Mouse (Mus musculus) ovary, adult 18-20 months (tissue): ENCODE measurements at regions not wholly inside any gene's neighbourhood (a gene's known extent, or its start where the extent isn't known, plus 50 kb on each side); places are given as distances from the start of the nearest gene placed in this dataset.
A peak's percentile ranks its signal among the peaks of the same experiment; 100 is the strongest.

Experiments used
- DNase-seq: peaks from one replicate; pipeline ENCODE4 v3.0.0; 2022; ENCODE audit warnings: low spot score, mixed read lengths

DNA sequence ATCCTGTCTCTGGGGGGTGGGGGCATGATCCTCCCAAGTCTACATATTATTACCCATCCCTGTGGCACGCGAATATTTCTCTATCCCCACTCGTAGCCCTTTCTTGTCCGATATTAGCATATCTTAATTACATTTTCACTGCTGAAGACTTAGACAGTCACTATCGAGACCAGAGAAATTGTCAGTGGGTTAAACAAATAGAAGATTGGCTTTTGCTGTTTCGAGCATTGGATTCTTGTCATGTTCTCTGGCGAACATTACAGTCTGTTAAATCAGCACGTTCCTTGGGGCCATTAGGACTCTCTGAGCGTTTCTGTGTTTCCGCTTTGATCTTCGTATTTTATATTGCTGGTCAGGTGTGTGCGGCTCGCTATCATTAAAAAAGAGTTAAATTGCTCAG is 129.6 kb upstream of the Psmd7 start:
- DNase-seq = no peak

- DNase-seq = no peak
Observed at GRCm38 (mm10) chr8:107719656-107720055, 131.4 kb upstream of the Psmd7 start.

DNA sequence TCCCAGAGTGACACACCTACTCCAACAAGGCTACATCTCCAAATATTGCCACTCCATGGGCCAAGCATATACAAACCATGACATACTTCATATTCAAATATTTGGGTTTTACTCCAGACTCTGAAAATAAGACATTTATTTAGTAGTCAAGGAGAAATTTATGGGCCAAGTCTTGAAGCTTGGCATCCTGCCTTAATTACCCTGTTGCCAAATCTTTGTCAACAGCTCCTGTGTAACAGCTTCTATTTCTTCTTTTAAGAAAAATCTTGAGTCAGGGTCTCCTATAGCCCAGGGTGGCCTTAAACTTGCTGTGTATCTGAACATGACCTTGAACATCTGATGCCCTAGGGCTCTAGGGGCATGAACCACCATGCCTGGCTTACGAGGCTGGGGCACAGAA is 138.5 kb upstream of the Psmd7 start:
- DNase-seq = no peak

DNA sequence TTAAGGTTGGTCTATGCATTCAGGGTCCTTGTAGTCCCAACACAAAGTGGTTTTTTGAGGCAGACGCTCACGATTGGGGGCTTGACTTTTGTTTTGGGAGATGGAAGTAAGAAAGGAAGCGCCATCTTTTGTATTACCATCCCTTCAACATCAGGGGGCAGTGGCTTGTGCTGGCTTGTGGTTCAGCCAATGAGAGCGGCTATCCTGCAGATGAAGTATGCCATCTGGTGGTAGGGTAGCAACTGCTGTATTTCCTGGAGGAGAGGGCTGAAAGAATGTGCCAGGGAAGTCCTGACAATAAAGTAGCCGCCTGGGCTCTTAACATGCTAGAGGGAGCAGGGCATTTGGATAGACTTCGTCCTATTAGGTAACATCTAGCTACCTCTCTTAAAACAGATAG is 139.0 kb upstream of the Psmd7 start:
- DNase-seq = no peak

DNA sequence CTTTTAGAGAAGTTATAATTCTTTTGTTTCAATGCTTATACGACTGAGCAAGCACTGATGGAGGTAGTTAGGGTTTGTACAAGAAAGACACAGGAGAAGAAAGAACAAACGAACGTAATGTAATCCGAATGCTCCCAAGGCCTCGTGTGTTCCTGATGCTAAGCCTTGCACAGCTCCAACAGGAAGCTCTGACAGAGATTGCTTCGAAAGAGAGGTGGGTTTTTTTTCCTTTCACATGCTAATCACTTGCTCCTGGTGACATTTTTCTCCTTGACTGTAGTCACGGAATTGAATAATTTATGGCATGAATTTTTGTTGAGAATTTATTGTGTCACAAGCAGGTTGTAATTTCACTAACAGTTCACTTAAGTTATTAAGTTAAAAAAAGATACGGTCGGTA is 150.8 kb upstream of the Psmd7 start:
- no peak for DNase-seq

- no peak for DNase-seq
Observed at GRCm38 (mm10) chr8:107757083-107757482, 168.8 kb upstream of the Psmd7 start.

- no peak for DNase-seq
Observed at GRCm38 (mm10) chr8:107758637-107759036, 170.4 kb upstream of the Psmd7 start.

- no peak for DNase-seq
Observed at GRCm38 (mm10) chr8:107776906-107777305, 165.5 kb upstream of the Zfhx3 start.

- DNase-seq = peak; percentile 39
Observed at GRCm38 (mm10) chr8:107785771-107786170, 156.7 kb upstream of the Zfhx3 start.

- peak; percentile 34 for DNase-seq
Observed at GRCm38 (mm10) chr8:107792286-107792685, 150.2 kb upstream of the Zfhx3 start.

DNA sequence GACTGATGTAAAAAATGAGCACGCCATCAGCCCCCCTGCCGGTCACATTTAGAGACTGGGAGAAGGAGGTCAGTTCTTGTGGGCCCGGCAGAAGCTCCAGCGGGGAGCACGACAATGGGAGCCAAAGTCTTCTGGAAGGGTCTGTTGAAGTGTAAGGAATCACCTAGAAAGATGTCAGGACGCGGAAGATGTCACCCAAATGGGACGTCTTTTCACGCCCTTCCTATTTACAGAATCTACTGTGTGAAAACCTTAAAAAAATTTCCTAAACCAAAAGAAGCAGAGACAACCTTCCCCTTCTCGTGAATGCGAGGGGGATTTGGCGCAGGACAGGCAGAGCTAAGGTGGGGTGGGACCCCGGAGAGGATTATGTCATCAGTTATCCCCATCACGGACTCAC is 127.5 kb upstream of the Zfhx3 start:
- no peak for DNase-seq

DNA sequence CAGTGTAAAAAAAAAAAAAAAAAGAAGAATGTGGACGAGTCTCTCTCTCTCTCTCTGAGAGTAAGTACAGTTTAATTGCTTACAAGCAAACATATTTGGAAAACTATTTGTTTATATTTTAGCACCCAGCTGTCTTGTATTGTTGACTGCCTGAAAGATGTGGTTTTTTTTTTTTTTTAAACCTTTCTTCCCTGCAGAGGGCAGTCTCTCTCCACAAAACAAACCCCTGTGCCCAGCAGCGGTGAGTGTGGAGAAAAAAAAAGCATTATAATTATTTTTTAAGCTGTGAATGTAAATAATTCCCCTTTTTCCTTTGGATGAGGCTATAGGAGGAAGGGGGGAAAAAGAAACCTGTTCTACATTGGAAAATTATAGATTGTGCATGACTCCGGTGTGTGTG is 126.7 kb upstream of the Zfhx3 start:
- DNase-seq = no peak

DNA sequence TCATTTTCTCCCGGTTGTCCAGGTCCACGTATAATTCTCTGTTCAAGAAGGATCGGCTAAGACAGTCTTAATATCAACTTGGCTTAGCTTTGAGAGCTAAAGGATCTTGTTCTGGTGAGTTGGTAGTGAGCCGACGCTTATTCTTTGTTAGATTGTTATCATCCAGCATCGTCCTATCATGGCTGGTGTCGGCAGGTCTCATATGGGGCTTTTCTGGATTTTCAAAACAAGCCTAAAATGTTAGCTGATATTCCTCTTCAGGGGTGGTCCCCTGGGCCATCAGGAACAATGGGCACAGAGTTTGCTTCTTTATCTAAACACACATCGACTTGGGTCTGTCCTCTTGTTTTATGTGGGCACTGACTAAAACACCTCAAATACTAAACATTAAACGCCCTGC is 124.6 kb upstream of the Zfhx3 start:
- DNase-seq = no peak

GRCm38 (mm10) chr8:107820174-107820760 is 122.2 kb upstream of the Zfhx3 start:
- no peak for DNase-seq

GRCm38 (mm10) chr8:107821522-107821921 is 120.9 kb upstream of the Zfhx3 start:
- DNase-seq = no peak

GRCm38 (mm10) chr8:107824096-107824495 is 118.3 kb upstream of the Zfhx3 start:
- no peak for DNase-seq

DNA sequence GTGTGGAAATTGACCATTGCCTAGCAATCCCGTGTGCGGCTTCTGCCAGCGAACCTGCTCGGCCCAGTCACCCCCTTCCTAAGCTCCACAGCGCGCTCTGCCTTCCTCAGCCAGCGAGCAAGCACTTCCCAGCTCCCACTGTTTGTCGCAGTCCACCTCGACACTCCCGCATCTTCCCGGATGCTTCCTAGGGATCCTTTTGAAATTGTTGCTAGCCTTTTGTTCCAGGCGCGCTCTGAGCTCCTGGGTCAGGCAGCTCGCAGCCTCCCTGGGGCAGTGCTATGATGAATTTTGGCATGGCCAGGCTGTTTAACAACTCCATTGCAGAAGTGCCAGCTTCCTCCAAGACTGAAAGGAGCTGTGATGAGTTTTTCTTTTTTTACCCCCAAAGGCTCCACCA is 117.8 kb upstream of the Zfhx3 start:
- DNase-seq = no peak

GRCm38 (mm10) chr8:107827500-107828125 is 114.8 kb upstream of the Zfhx3 start:
- DNase-seq = no peak

DNA sequence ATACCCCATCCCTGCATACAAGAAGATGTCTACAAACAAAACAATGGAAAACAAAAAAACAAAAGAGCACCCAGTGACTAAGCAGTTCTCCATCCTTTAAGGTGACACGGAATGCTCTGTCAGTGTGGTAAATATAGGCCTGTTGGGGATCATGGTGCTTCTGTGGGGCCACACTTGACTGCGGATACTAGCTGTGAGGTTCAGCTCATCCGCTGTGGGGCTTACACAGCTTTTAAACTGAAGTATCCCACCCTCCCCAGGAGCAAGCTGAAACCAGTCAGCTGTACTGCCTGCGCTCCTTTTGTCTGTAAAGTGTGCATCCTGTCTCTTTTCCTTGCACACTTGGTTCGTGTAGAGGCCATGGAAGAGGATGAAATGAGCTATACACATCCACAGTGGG is 113.9 kb upstream of the Zfhx3 start:
- DNase-seq = no peak

DNA sequence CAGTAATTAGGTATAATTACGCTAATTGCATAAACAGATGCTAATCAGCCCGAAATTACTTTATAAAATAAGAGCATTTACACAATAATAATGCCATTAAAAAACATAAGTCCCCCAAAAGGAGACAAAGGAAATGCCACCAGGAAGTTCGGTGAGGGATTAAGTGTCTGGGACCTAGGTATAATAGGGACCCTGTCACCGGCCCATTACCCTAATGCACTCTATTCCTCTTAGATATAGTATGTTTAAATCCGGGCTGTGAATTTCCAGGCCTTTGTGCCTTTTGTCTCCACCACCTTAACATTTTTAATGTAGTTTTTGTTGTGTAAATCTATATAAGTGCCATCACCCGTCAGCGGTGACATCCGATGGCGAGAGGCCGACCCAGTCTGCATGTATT is 109.0 kb upstream of the Zfhx3 start:
- DNase-seq = no peak

DNA sequence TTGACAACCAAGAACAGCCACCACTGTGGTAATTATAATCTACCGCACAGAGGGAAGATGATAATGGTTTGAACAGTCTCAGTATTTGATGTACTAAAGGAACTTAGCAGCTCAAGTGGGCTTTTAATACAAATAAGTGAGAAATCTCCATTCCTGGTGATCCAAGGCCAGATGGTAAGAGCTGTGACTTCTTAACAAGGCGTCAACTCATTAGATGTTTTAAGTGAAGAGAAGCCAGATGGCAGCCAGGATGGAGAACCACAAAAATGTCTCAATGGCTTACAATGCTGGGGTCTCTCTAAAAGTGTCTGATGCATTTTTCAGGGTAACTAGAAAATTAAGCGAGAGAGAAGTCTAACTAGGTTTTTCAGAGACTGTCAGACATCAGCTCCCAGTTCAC is 96.3 kb upstream of the Zfhx3 start:
- no peak for DNase-seq

- no peak for DNase-seq
Observed at GRCm38 (mm10) chr8:107851236-107852043, 91.0 kb upstream of the Zfhx3 start.

DNA sequence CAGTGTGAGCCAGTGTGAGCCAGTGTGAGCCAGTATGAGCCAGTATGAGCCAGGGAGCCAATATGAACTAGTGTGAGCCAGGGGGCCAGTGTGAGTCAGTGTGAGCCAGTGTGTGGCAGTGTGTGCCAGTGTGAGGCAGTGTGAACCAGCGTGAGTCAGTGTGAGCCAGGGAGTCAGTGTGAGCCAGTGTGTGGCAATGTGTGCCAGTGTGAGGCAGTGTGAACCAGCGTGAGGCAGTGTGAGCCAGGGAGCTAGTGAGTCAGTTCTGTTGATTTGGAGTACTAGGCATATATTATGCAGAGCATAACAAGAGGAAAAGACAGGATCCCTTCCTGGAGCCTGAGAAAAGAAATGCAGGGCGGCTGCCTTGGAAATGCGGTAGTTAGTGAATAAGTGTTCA is 82.7 kb upstream of the Zfhx3 start:
- DNase-seq = no peak
